Mouse (Mus musculus) liver, postnatal 0 days (tissue): ENCODE data around the gene Bad. TPM values are rescaled to one million over a fixed set of nuclear protein-coding genes. Genes with fewer than 3 reads are reported as not detected.

Experiments
- ATAC-seq: fragments of 200-750 bp; cut with Nextera tagmentation; 2 replicates; pipeline ENCODE4 v1.8.0; 2017; ENCODE audit warnings: mild to moderate bottlenecking, moderate library complexity
- DNase-seq: peaks from one replicate; pipeline ENCODE4 v3.0.0-alpha.2; 2016
- H3K27ac ChIP-seq: fragments of 300-500 bp; sonication (generic); 2 replicates; pipeline ENCODE4 v1.5.1; 2014; ENCODE audit warnings: antibody characterized with exemption, moderate library complexity, mild to moderate bottlenecking, low read depth
- H3K27me3 ChIP-seq: fragments of 300-500 bp; sonication (generic); 2 replicates; pipeline ENCODE4 v1.6.1; 2014; ENCODE audit warnings: low read length, control low read depth, mixed read lengths; ENCODE audit not compliant: insufficient read depth
- H3K36me3 ChIP-seq: fragments of 300-500 bp; sonication (generic); replicated peaks from 2 replicates; pipeline ENCODE4 v1.6.1; 2014; ENCODE audit warnings: mild to moderate bottlenecking, control low read depth, low read length, moderate library complexity, mixed read lengths; ENCODE audit not compliant: insufficient read depth
- H3K4me1 ChIP-seq: fragments of 300-500 bp; sonication (generic); 2 replicates; pipeline ENCODE4 v1.6.1; 2014; ENCODE audit warnings: antibody characterized with exemption, mild to moderate bottlenecking, control low read depth; ENCODE audit not compliant: insufficient read depth
- H3K4me2 ChIP-seq: fragments of 300-500 bp; sonication (generic); 2 replicates; pipeline ENCODE4 v1.6.1; 2014; ENCODE audit warnings: low read depth, mild to moderate bottlenecking, low read length, moderate library complexity, mixed read lengths
- H3K4me3 ChIP-seq: fragments of 300-500 bp; sonication (generic); 2 replicates; pipeline ENCODE4 v1.5.1; 2014; ENCODE audit warnings: low read depth, low read length
- H3K9ac ChIP-seq: fragments of 300-500 bp; sonication (generic); replicated peaks from 2 replicates; pipeline ENCODE4 v1.6.1; 2014; ENCODE audit warnings: mild to moderate bottlenecking, moderate library complexity
- H3K9me3 ChIP-seq: fragments of 300-500 bp; sonication (generic); 2 replicates; pipeline ENCODE4 v1.6.1; 2016; ENCODE audit warnings: mild to moderate bottlenecking, control low read depth, low read length, mixed read lengths
- CTCF ChIP-seq: sonication (generic); IDR thresholded peaks from 2 replicates; pipeline ENCODE4 v1.5.1; 2016; ENCODE audit warnings: antibody characterized with exemption, low read depth
- EP300 ChIP-seq: IDR thresholded peaks from 2 replicates; pipeline ENCODE4 v1.6.1; 2016; ENCODE audit warnings: antibody characterized with exemption, low read depth, mild to moderate bottlenecking
- WGBS: fragments of 180-500 bp; shearing (Covaris S2); extraction: QIAGEN DNeasy Blood & Tissue Kit; methylation state at CpG from one replicate; pipeline ENCODE4 v1.1.7; 2014; ENCODE audit not compliant: insufficient replicate concordance; 5-methylcytosine and 5-hydroxymethylcytosine counted together
- polyA plus RNA-seq: library from polyadenylated mRNA; unstranded; fragments of >200 nt; fragmentation: Nextera tagmentation; extraction: Ambion mirVana; gene quantifications from 2 replicates; pipeline ENCODE4 v1.2.1, GENCODE M21; 2015

The Bad gene
- polyA plus RNA-seq, 1 experiment from 2014 or later = 30.6 TPM

- no peak for TF ChIP-seq EP300
- H3K27me3 ChIP-seq = no peaks in the 10 kb centered on the region
- no peak overlapping the region for H3K4me3 ChIP-seq
- H3K9ac ChIP-seq = no peak overlapping the region
- H3K9me3 ChIP-seq = no peaks in the 10 kb centered on the region
- WGBS = 86% methylated on average over 11 of the region's 11 CpGs
- no peak overlapping the region for H3K4me2 ChIP-seq
- DNase-seq (no peak), ATAC-seq (no peak)
- H3K27ac ChIP-seq = no peak overlapping the region
- H3K36me3 ChIP-seq = peaks cover 43% of the 10 kb centered on the region
- peaks cover 13% of the 10 kb centered on the region for H3K4me1 ChIP-seq
Observed at GRCm38 (mm10) chr19:6913991-6914390, 27.7 kb upstream of the Bad start.

GRCm38 (mm10) chr19:6914540-6914939 lies 27.1 kb upstream of the Bad start:
- Histone ChIP-seq H3K9me3 (no peaks in the 10 kb centered on the region), H3K27me3 (no peaks in the 10 kb centered on the region), H3K36me3 (peaks cover 44% of the 10 kb centered on the region), H3K9ac (no peak overlapping the region), H3K4me1 (peaks cover 14% of the 10 kb centered on the region), H3K4me3 (no peak overlapping the region), H3K4me2 (no peak overlapping the region), H3K27ac (no peak overlapping the region)
- DNase-seq (no peak), ATAC-seq (no peak)
- TF ChIP-seq EP300 = no peak
- no peak for TF ChIP-seq CTCF
- WGBS = 87% methylated on average over 9 of the region's 9 CpGs

GRCm38 (mm10) chr19:6915276-6915675 lies 26.4 kb upstream of the Bad start:
- Histone ChIP-seq H3K9me3 (no peaks in the 10 kb centered on the region), H3K9ac (no peak overlapping the region), H3K4me1 (peaks cover 21% of the 10 kb centered on the region), H3K27me3 (no peaks in the 10 kb centered on the region), H3K36me3 (peaks cover 46% of the 10 kb centered on the region), H3K4me3 (no peak overlapping the region), H3K27ac (no peak overlapping the region), H3K4me2 (no peak overlapping the region)
- no peak for TF ChIP-seq CTCF
- no peak for TF ChIP-seq EP300
- peak; percentile 36 for ATAC-seq
- WGBS = 45% methylated on average over 4 of the region's 4 CpGs
- DNase-seq = no peak

- H3K4me3 ChIP-seq = no peak overlapping the region
- ATAC-seq (no peak), DNase-seq (no peak)
- H3K4me1 ChIP-seq = peaks cover 21% of the 10 kb centered on the region
- no peak for TF ChIP-seq CTCF
- TF ChIP-seq EP300 = no peak
- H3K9me3 ChIP-seq = no peaks in the 10 kb centered on the region
- peaks cover 41% of the 10 kb centered on the region for H3K36me3 ChIP-seq
- H3K27ac ChIP-seq = no peak overlapping the region
- no peak overlapping the region for H3K4me2 ChIP-seq
- H3K27me3 ChIP-seq = no peaks in the 10 kb centered on the region
- 84% methylated on average over 4 of the region's 4 CpGs for whole genome bisulfite sequencing
- no peak overlapping the region for H3K9ac ChIP-seq
Observed at GRCm38 (mm10) chr19:6916496-6916895, 25.2 kb upstream of the Bad start.

GRCm38 (mm10) chr19:6918321-6918720 lies 23.3 kb upstream of the Bad start:
- TF ChIP-seq EP300 (no peak), CTCF (no peak)
- no peak overlapping the region for H3K9ac ChIP-seq
- H3K27me3 ChIP-seq = peaks cover 2% of the 10 kb centered on the region; the same call in 1 of the 2 replicates
- H3K4me3 ChIP-seq = no peak overlapping the region
- no peaks in the 10 kb centered on the region for H3K9me3 ChIP-seq
- peaks cover 29% of the 10 kb centered on the region for H3K4me1 ChIP-seq
- peaks cover 23% of the 10 kb centered on the region for H3K36me3 ChIP-seq
- DNase-seq = no peak
- WGBS = 70% methylated on average over 4 of the region's 4 CpGs
- no peak for ATAC-seq
- H3K4me2 ChIP-seq = no peak overlapping the region
- peak overlapping the region; percentile 22; the same call in 1 of the 2 replicates for H3K27ac ChIP-seq

GRCm38 (mm10) chr19:6919431-6919830 lies 22.2 kb upstream of the Bad start:
- TF ChIP-seq EP300 (no peak), CTCF (no peak)
- no peak for ATAC-seq

GRCm38 (mm10) chr19:6919876-6920740 lies 21.6 kb upstream of the Bad start:
- H3K9me3 ChIP-seq = no peaks in the 10 kb centered on the region
- peak overlapping the region; percentile 79 for H3K9ac ChIP-seq
- H3K4me2 ChIP-seq = peak overlapping the region; percentile 94
- no peak for TF ChIP-seq CTCF
- no peak for TF ChIP-seq EP300
- peak overlapping the region; percentile 19; the same call in 1 of the 2 replicates for H3K27ac ChIP-seq
- WGBS = 37% methylated on average over 8 of the region's 8 CpGs
- no peak for DNase-seq
- H3K36me3 ChIP-seq = peaks cover 12% of the 10 kb centered on the region
- no peak for ATAC-seq
- peak overlapping the region; percentile 71 for H3K4me3 ChIP-seq
- H3K27me3 ChIP-seq = peaks cover 11% of the 10 kb centered on the region
- peaks cover 34% of the 10 kb centered on the region for H3K4me1 ChIP-seq

More at GRCm38 (mm10) chr19:6919431-6919830, 22.2 kb upstream of the Bad start:
- H3K27ac ChIP-seq = no peak overlapping the region
- H3K36me3 ChIP-seq = peaks cover 14% of the 10 kb centered on the region
- no peak for DNase-seq
- H3K4me1 ChIP-seq = peaks cover 29% of the 10 kb centered on the region
- H3K9me3 ChIP-seq = no peaks in the 10 kb centered on the region
- no peak overlapping the region for H3K9ac ChIP-seq
- no peak overlapping the region for H3K4me2 ChIP-seq
- no peak overlapping the region for H3K4me3 ChIP-seq
- H3K27me3 ChIP-seq = peaks cover 5% of the 10 kb centered on the region; the same call in 1 of the 2 replicates
